Mouse (Mus musculus) megakaryocyte, embryonic 14.5 days (primary cell): Measurements from ENCODE around the gene Pip5k1b.

Experiments
- FLI1 ChIP-seq: IDR thresholded peaks from 2 replicates; pipeline ENCODE4 v1.6.1; 2012; ENCODE audit warnings: low read length, inconsistent platforms, mixed read lengths
- GATA1 ChIP-seq: IDR thresholded peaks from 3 replicates; pipeline ENCODE4 v1.6.1; 2012; ENCODE audit warnings: mixed read lengths, low read length, inconsistent platforms, borderline replicate concordance

DNA sequence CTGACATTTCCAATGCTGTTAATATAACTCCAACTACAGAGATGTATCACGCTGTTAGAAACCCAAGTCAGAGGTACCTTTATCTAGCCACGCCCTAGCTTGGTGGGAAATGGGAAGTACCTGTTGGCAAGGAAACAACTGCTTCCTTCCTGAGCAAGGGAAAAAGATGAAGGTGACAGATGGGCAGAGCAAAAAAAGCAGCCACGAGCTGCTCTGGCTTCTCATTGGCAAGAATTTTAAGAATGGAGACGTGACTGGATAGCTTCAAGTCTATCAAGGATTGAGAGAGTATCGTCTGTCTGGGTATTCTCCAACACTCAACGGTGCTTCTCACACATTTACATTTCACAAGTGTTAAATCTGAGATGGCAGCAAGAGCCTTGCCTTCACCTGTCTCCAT is 80.4 kb downstream of the Pip5k1b start:
- TF ChIP-seq GATA1 (no peak), FLI1 (no peak)
